Mouse (Mus musculus) G1E (cell line): ENCODE data around the gene Mad1l1.

Experiments
- CTCF ChIP-seq: IDR thresholded peaks from 2 replicates; pipeline ENCODE4 v1.5.1; 2012; ENCODE audit warnings: low read depth, low read length, inconsistent platforms, mixed read lengths
- POLR2AphosphoS5 ChIP-seq: IDR thresholded peaks from 2 replicates; pipeline ENCODE4 v1.6.1; 2012; ENCODE audit warnings: low read depth, low read length, inconsistent platforms; ENCODE audit not compliant: insufficient replicate concordance

DNA sequence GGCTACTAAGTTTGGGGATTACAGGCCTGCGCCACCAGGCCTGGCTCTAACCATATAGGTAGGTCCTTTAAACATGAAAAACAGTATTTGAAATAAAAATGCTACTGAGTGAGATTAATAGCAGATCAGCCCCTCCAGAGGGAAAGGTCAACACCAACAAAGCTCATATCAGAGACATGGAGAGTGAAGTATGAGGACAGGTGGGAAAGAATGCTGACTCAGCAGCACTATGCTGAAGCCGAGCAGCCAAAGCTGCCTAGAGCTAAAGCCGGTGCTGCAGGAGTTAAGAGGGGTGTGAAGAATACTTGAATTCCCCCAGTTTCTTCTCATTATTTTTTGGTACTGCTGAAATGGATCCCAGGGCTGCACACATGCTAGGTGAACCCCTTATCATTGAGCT is 268.9 kb downstream of the Mad1l1 start:
- no peak for TF ChIP-seq POLR2AphosphoS5
- TF ChIP-seq CTCF: no peak
